Comparison of ENCODE assay signal across 1 mouse cellular context in genomic region chr11:116075539-116076265, GRCm38 (mm10).
A peak's percentile ranks its signal among the peaks of the same experiment; 100 is the strongest.
TF ChIP-seq lines count a peak whose summit lies in the region.

No protein-coding gene starts in this region.

TF ChIP-seq in MEL, 35 proteins besides CTCF, POLR2A, EP300 and RAD21 (continued from another document):
- TF ChIP-seq BHLHE40 (IDR thresholded peaks at IDR 0.05; ENCODE audit: borderline replicate concordance, low read depth, low read length): peak; percentile 5; the same call in 1 of the 2 replicates
- TF ChIP-seq E2F4 (IDR thresholded peaks at IDR 0.05; ENCODE audit: borderline replicate concordance, low read depth, low read length): no peak; the same call in 1 of the 2 replicates
- TF ChIP-seq MXI1 (IDR thresholded peaks at IDR 0.05; ENCODE audit: low read depth, low read length): peak; percentile 53; the same call in 1 of the 2 replicates
- no peak for TF ChIP-seq MAZ (IDR thresholded peaks at IDR 0.05; ENCODE audit: low read depth, low read length)
- TF ChIP-seq MYC (IDR thresholded peaks at IDR 0.05; ENCODE audit: low read depth, low read length): peak; percentile 85; the same call in 1 of the 2 replicates
- TF ChIP-seq NELFE (IDR thresholded peaks at IDR 0.05; ENCODE audit: low read depth, low read length): peak; percentile 43; the same call in 1 of the 2 replicates
- no peak for TF ChIP-seq MEF2A (IDR thresholded peaks at IDR 0.05; ENCODE audit: extremely low read depth, insufficient replicate concordance, low read depth, low read length, poor library complexity, severe bottlenecking)
- TF ChIP-seq KAT2A (conservative IDR thresholded peaks at IDR 0.05; ENCODE audit: low read depth, low read length): no peak; the same call in 1 of the 2 replicates
- no peak for TF ChIP-seq SMC3 (IDR thresholded peaks at IDR 0.05; ENCODE audit: low read depth, low read length)
- TF ChIP-seq MYB (IDR thresholded peaks at IDR 0.05; ENCODE audit: low read depth, low read length): no peak
- peak; percentile 87 for TF ChIP-seq ETS1 (IDR thresholded peaks at IDR 0.05; ENCODE audit: low read depth, low read length)
- TF ChIP-seq TBP (IDR thresholded peaks at IDR 0.05; ENCODE audit: low read depth, low read length): peak; percentile 90
- peak; percentile 91 for TF ChIP-seq ELF1 (IDR thresholded peaks at IDR 0.05; ENCODE audit: low read depth, low read length)
- TF ChIP-seq GATA1 (IDR thresholded peaks at IDR 0.05; ENCODE audit: low read depth, low read length): peak; percentile 86
- TF ChIP-seq ZKSCAN1 (IDR thresholded peaks at IDR 0.05; ENCODE audit: low read depth, low read length): no peak
- TF ChIP-seq UBTF (IDR thresholded peaks at IDR 0.05; ENCODE audit: borderline replicate concordance, insufficient read depth, low read depth, low read length): no peak
- peak; percentile 87 for TF ChIP-seq TCF12 (IDR thresholded peaks at IDR 0.05; ENCODE audit: low read depth, low read length)
- TF ChIP-seq ZNF384 (IDR thresholded peaks at IDR 0.05; ENCODE audit: low read depth, low read length): peak; percentile 67
- peak; percentile 80 for TF ChIP-seq SIN3A (IDR thresholded peaks at IDR 0.05; ENCODE audit: low read length)
- TF ChIP-seq JUND (IDR thresholded peaks at IDR 0.05; ENCODE audit: low read depth, low read length): no peak
- no peak for TF ChIP-seq POLR2AphosphoS5 (IDR thresholded peaks at IDR 0.05; ENCODE audit: borderline replicate concordance, low read depth, low read length)
- TF ChIP-seq CHD2 (IDR thresholded peaks at IDR 0.05; ENCODE audit: low read length): peak; percentile 38; the same call in 1 of the 2 replicates
- no peak for TF ChIP-seq GABPA (IDR thresholded peaks at IDR 0.05; ENCODE audit: low read depth, low read length)
- TF ChIP-seq TAL1 (IDR thresholded peaks at IDR 0.05; ENCODE audit: low read length): peak; percentile 77
- TF ChIP-seq NRF1 (IDR thresholded peaks at IDR 0.05; ENCODE audit: insufficient read depth, low read depth, low read length, poor library complexity, severe bottlenecking): no peak
- peak; percentile 93; the same call in 1 of the 2 replicates for TF ChIP-seq CHD1 (IDR thresholded peaks at IDR 0.05; ENCODE audit: low read depth, low read length)
